Mouse (Mus musculus): Measurements from ENCODE around the gene Il5.

The Il5 gene

GRCm38 (mm10) chr11:53771001-53771744, 50.6 kb downstream of the Il5 start:
- no peak for DNase-seq (ENCODE audit: low spot score)

GRCm38 (mm10) chr11:53772536-53772935, 51.9 kb downstream of the Il5 start:
- DNase-seq (ENCODE audit: low spot score): no peak

- DNase-seq (ENCODE audit: low spot score): no peak
Observed at GRCm38 (mm10) chr11:53773087-53773486, 52.5 kb downstream of the Il5 start, which contains the start of gene Gm17334. Gene Gm17334 (minus strand): TSS chr11:53773187.

- no peak for DNase-seq (ENCODE audit: low spot score)
Observed at GRCm38 (mm10) chr11:53773641-53774360, 53.2 kb downstream of the Il5 start.
